Mouse (Mus musculus): Measurements from ENCODE around the gene Rlf. TPM values are rescaled to one million over a fixed set of nuclear protein-coding genes. Genes with fewer than 3 reads are reported as not detected.

Rlf gene
- polyA plus RNA-seq, 1 experiment from 2014 or later, result 23.9 TPM

Other genes starting within 250 kb of the Rlf start
- gene Smap2, start 197.8 kb downstream of the Rlf start, polyA plus RNA-seq (2015; fragmentation: Nextera tagmentation; extraction: Ambion mirVana), result 40.9 and 42.3 TPM in 2 replicates
- gene Col9a2, start 175.7 kb downstream of the Rlf start, polyA plus RNA-seq (2015; fragmentation: Nextera tagmentation; extraction: Ambion mirVana), result 15.4 and 19.3 TPM in 2 replicates
- gene Zmpste24, start 116.8 kb downstream of the Rlf start, polyA plus RNA-seq (2015; fragmentation: Nextera tagmentation; extraction: Ambion mirVana), result 26.6 and 28.3 TPM in 2 replicates
- gene Tmco2, start 105.9 kb downstream of the Rlf start, polyA plus RNA-seq (2015; fragmentation: Nextera tagmentation; extraction: Ambion mirVana), result not detected in 2 replicates
- not detected in 2 replicates for gene Gm12888, start 109.8 kb upstream of the Rlf start, polyA plus RNA-seq (2015; fragmentation: Nextera tagmentation; extraction: Ambion mirVana)
- not detected in 2 replicates for gene Gm12886, start 208.0 kb upstream of the Rlf start, polyA plus RNA-seq (2015; fragmentation: Nextera tagmentation; extraction: Ambion mirVana)